Mouse (Mus musculus) brain, embryonic 14.5 days (tissue): ENCODE results near the gene Eif4b.

Experiments used
- CTCF ChIP-seq: fragments of 200-500 bp; IDR thresholded peaks from 2 replicates; pipeline ENCODE4 v1.5.1; 2012; ENCODE audit warnings: inconsistent platforms, mild to moderate bottlenecking, moderate library complexity, borderline replicate concordance; ENCODE audit not compliant: insufficient read depth, insufficient read length; ENCODE audit errors: extremely low read depth
- POLR2A ChIP-seq: fragments of 200-500 bp; IDR thresholded peaks from 2 replicates; pipeline ENCODE4 v1.6.1; 2012; ENCODE audit warnings: mild to moderate bottlenecking, inconsistent platforms, borderline replicate concordance; ENCODE audit not compliant: poor library complexity, insufficient read depth, insufficient read length, severe bottlenecking; ENCODE audit errors: extremely low read depth

DNA sequence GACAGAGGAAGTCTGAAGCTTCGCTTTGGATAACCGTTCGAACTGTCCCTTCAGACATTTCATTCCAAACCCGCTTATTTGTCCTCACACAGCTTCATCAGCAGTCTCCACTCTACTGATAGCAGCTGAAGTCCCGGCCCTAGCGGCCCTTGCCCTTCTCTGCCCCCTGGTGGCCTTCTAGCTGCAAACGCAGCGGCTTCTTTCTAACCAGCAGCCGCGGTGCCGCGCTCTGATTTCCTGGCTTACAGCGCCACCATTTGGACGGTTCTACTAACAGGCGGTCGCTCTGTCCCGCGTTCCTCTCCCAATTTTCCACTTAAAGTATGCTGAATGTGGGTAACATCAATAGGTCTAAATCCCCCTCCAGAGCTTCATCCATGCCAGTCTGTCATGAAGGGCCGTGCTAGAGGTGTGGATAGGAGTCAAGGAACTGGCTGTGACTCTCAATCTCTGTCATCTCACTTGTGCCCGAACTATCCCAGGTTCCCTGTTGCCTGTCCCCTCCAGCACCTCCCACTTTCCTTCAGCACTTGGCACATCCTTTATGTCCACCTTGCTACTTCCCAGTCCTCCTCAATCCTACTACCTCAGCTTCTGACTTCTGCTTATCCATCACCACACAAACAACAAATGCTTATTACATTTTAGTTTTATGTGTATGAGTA is 7.8 kb upstream of the Eif4b start:
- no peak for TF ChIP-seq POLR2A
- TF ChIP-seq CTCF: peak; percentile 100
